Mouse (Mus musculus): ENCODE data around the gene Cycs.

DNA sequence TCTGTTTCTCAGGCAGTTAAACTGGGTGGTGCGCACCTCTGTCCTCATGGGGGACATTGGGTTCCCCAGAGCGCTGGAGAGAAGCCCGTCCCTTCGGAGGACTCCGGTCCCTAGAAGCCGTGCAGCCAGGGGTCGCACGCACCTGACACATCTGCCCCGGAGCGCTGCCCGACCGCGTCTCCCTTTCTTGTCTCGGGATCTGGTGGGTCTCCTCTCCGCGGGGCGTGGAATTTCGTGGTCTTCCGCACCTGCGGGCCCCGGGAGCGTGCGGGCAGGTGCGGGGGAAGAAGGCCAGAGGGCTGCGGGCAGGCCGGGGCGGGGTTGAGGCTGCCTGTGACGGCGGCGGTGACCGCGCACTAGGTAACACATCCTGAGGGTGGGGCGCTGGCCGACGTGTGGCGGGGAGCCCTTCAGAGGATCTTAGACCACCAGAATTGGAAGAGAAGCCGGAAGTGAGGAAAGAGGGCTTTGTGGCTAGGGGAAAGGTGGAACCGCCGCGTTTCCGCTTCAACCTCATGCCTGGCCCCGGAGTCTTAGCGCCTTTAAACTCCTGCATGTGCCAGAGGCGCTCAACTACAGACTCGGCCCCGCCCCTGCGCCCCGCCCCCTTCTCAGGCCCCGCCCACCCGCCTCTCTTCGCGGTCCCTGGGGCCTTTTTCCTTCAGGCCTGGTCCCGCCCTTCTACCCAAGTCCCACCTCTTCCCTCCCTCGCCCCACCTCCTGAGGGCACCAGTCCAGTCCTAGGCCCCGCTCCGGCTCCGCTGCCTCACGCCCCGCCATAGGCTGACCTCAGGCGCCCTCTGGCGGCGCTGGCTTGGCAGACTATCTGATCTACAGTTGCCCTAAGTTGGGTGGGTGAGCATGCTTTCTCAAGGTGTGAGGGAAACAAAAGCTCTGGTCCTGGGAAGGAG lies 30.2 kb upstream of the Cycs start, which contains the start of gene 4921507P07Rik:
- TF ChIP-seq CTCF (IDR thresholded peaks at IDR 0.05; ENCODE audit: low read depth, low read length), result no peak
- no peak for TF ChIP-seq TAL1 (conservative IDR thresholded peaks at IDR 0.05; ENCODE audit: low read depth, low read length)
- no peak for TF ChIP-seq GATA1 (IDR thresholded peaks at IDR 0.05; ENCODE audit: borderline replicate concordance, low read length)
- TF ChIP-seq POLR2AphosphoS5 (IDR thresholded peaks at IDR 0.05; ENCODE audit: insufficient replicate concordance, low read depth, low read length), result no peak
